Mouse (Mus musculus) CH12.LX (cell line): ENCODE results near the gene Anp32e. TPM values are rescaled to one million over a fixed set of nuclear protein-coding genes. Genes with fewer than 3 reads are reported as not detected.

Experiments used
- DNase-seq: peaks from one replicate; pipeline ENCODE4 v3.0.0-alpha.2; 2013; ENCODE audit errors: extremely low read depth
- H3K27ac ChIP-seq: 2 replicates; pipeline ENCODE4 v1.5.1; 2012; ENCODE audit warnings: low read depth, mild to moderate bottlenecking, control low read depth, moderate library complexity; ENCODE audit not compliant: insufficient read depth
- H3K27me3 ChIP-seq: replicated peaks from 2 replicates; pipeline ENCODE3; 2012; ENCODE audit warnings: inconsistent platforms
- H3K36me3 ChIP-seq, 2 experiments: replicated peaks in 1 of 2; 2 replicates each; pipeline versions ENCODE3 to v1.6.1; 2012; ENCODE audit warnings: inconsistent platforms in 1 of 2, low read length in 1 of 2, mild to moderate bottlenecking in 1 of 2, mixed read lengths in 1 of 2, moderate library complexity in 1 of 2; ENCODE audit not compliant: control insufficient read depth in 1 of 2, insufficient read depth in 1 of 2
- H3K4me1 ChIP-seq, 2 experiments: 2 replicates each; pipeline ENCODE4 v1.6.1; 2012; ENCODE audit warnings: inconsistent platforms in 1 of 2, moderate library complexity in 1 of 2; ENCODE audit not compliant: insufficient read depth in 2 of 2, control insufficient read depth in 1 of 2
- H3K4me2 ChIP-seq: 2 replicates; pipeline ENCODE4 v1.6.1; 2012; ENCODE audit warnings: low read depth, mild to moderate bottlenecking, control low read depth; ENCODE audit not compliant: poor library complexity, insufficient read depth, severe bottlenecking
- H3K4me3 ChIP-seq, 3 experiments: fragments of 150-350 bp in 1 of 3; sonication (generic) in 1 of 3; replicated peaks in 1 of 3; 2 replicates each; pipeline versions ENCODE3 to v1.5.1; 2011 to 2012; ENCODE audit warnings: low read depth in 2 of 3, low read length in 2 of 3, mild to moderate bottlenecking in 2 of 3, moderate library complexity in 2 of 3, control low read depth in 1 of 3, improper control_type of control experiment in 1 of 3, inconsistent platforms in 1 of 3, mixed read lengths in 1 of 3; ENCODE audit not compliant: poor library complexity in 1 of 3
- H3K79me2 ChIP-seq: replicated peaks from 2 replicates; pipeline ENCODE4 v1.6.1; 2012; ENCODE audit warnings: mild to moderate bottlenecking, moderate library complexity; ENCODE audit not compliant: control insufficient read depth, poor library complexity, insufficient read depth, severe bottlenecking; ENCODE audit errors: extremely low read depth
- H3K9ac ChIP-seq: 2 replicates; pipeline ENCODE4 v1.6.1; 2012; ENCODE audit warnings: low read depth, mild to moderate bottlenecking, control low read depth, moderate library complexity; ENCODE audit not compliant: insufficient read depth
- H3K9me3 ChIP-seq: replicated peaks from 2 replicates; pipeline ENCODE3; 2012; ENCODE audit warnings: low read length, inconsistent platforms, mixed read lengths
- BHLHE40 ChIP-seq: IDR thresholded peaks from 2 replicates; pipeline ENCODE4 v1.6.1; 2011; ENCODE audit warnings: mild to moderate bottlenecking, low read depth, low read length, improper control_type of control experiment
- CHD2 ChIP-seq: IDR thresholded peaks from 2 replicates; pipeline ENCODE4 v1.6.1; 2011; ENCODE audit warnings: low read length, improper control_type of control experiment
- CTCF ChIP-seq, 2 experiments: IDR thresholded peaks in 1 of 2; conservative IDR thresholded peaks in 1 of 2; 2 replicates each; pipeline ENCODE4 v1.5.1; 2011 to 2012; ENCODE audit warnings: low read depth in 2 of 2, low read length in 2 of 2, improper control_type of control experiment in 1 of 2, inconsistent platforms in 1 of 2, mild to moderate bottlenecking in 1 of 2, moderate library complexity in 1 of 2
- E2F4 ChIP-seq: IDR thresholded peaks from 2 replicates; pipeline ENCODE4 v1.6.1; 2011; ENCODE audit warnings: low read depth, low read length, improper control_type of control experiment; ENCODE audit not compliant: insufficient replicate concordance
- ELF1 ChIP-seq: IDR thresholded peaks from 2 replicates; pipeline ENCODE4 v1.6.1; 2014; ENCODE audit warnings: low read depth, mild to moderate bottlenecking, inconsistent platforms, low read length, improper control_type of control experiment
- EP300 ChIP-seq: IDR thresholded peaks from 2 replicates; pipeline ENCODE4 v1.6.1; 2011; ENCODE audit warnings: low read length, improper control_type of control experiment
- ETS1 ChIP-seq: conservative IDR thresholded peaks from 2 replicates; pipeline ENCODE4 v1.6.1; 2012; ENCODE audit warnings: low read depth, mild to moderate bottlenecking, inconsistent platforms, low read length, improper control_type of control experiment, moderate library complexity
- GABPA ChIP-seq: IDR thresholded peaks from 2 replicates; pipeline ENCODE4 v1.6.1; 2012; ENCODE audit warnings: low read depth, low read length, improper control_type of control experiment, inconsistent platforms; ENCODE audit not compliant: insufficient replicate concordance
- HCFC1 ChIP-seq: IDR thresholded peaks from 2 replicates; pipeline ENCODE4 v1.6.1; 2012; ENCODE audit warnings: low read depth, mild to moderate bottlenecking, inconsistent platforms, low read length, improper control_type of control experiment
- IRF4 ChIP-seq: IDR thresholded peaks from 2 replicates; pipeline ENCODE4 v1.6.1; 2014; ENCODE audit warnings: low read depth, mild to moderate bottlenecking, inconsistent platforms, low read length, improper control_type of control experiment
- JUN ChIP-seq: IDR thresholded peaks from 2 replicates; pipeline ENCODE4 v1.6.1; 2011; ENCODE audit warnings: low read depth, mild to moderate bottlenecking, low read length, improper control_type of control experiment, moderate library complexity; ENCODE audit not compliant: insufficient read depth
- JUND ChIP-seq: conservative IDR thresholded peaks from 2 replicates; pipeline ENCODE4 v1.6.1; 2011; ENCODE audit warnings: low read depth, low read length, improper control_type of control experiment
- KAT2A ChIP-seq: IDR thresholded peaks from 2 replicates; pipeline ENCODE4 v1.6.1; 2012; ENCODE audit warnings: low read length, improper control_type of control experiment, inconsistent platforms; ENCODE audit not compliant: insufficient replicate concordance
- MAZ ChIP-seq: IDR thresholded peaks from 2 replicates; pipeline ENCODE4 v1.6.1; 2012; ENCODE audit warnings: low read depth, mild to moderate bottlenecking, inconsistent platforms, low read length, improper control_type of control experiment, moderate library complexity
- MEF2A ChIP-seq: IDR thresholded peaks from 2 replicates; pipeline ENCODE4 v1.6.1; 2014; ENCODE audit warnings: low read depth, mild to moderate bottlenecking, inconsistent platforms, low read length, improper control_type of control experiment, borderline replicate concordance
- MXI1 ChIP-seq: IDR thresholded peaks from 2 replicates; pipeline ENCODE4 v1.6.1; 2011; ENCODE audit warnings: mild to moderate bottlenecking, low read depth, low read length, improper control_type of control experiment
- MYC ChIP-seq: IDR thresholded peaks from 2 replicates; pipeline ENCODE4 v1.6.1; 2011; ENCODE audit warnings: low read depth, mild to moderate bottlenecking, improper control_type of control experiment, low read length
- NELFE ChIP-seq: IDR thresholded peaks from 2 replicates; pipeline ENCODE4 v1.6.1; 2011; ENCODE audit warnings: low read depth, low read length, improper control_type of control experiment
- PAX5 ChIP-seq: IDR thresholded peaks from 2 replicates; pipeline ENCODE4 v1.6.1; 2012; ENCODE audit warnings: low read length, inconsistent platforms, mixed read lengths
- POLR2A ChIP-seq: IDR thresholded peaks from 2 replicates; pipeline ENCODE4 v1.6.1; 2011; ENCODE audit warnings: low read depth, mild to moderate bottlenecking, improper control_type of control experiment, low read length
- RCOR1 ChIP-seq: conservative IDR thresholded peaks from 2 replicates; pipeline ENCODE4 v1.6.1; 2012; ENCODE audit warnings: low read depth, mild to moderate bottlenecking, inconsistent platforms, low read length, improper control_type of control experiment
- SIN3A ChIP-seq: IDR thresholded peaks from 2 replicates; pipeline ENCODE4 v1.6.1; 2012; ENCODE audit warnings: low read length, improper control_type of control experiment, inconsistent platforms
- TBP ChIP-seq: conservative IDR thresholded peaks from 2 replicates; pipeline ENCODE4 v1.6.1; 2011; ENCODE audit warnings: low read depth, low read length, improper control_type of control experiment
- TCF12 ChIP-seq: IDR thresholded peaks from 2 replicates; pipeline ENCODE4 v1.6.1; 2014; ENCODE audit warnings: low read depth, mild to moderate bottlenecking, inconsistent platforms, low read length, improper control_type of control experiment
- USF1 ChIP-seq: IDR thresholded peaks from 2 replicates; pipeline ENCODE4 v1.6.1; 2014; ENCODE audit warnings: low read depth, mild to moderate bottlenecking, inconsistent platforms, low read length, improper control_type of control experiment
- ZC3H11A ChIP-seq: IDR thresholded peaks from 2 replicates; pipeline ENCODE4 v1.6.1; 2012; ENCODE audit warnings: low read depth, mild to moderate bottlenecking, inconsistent platforms, low read length, improper control_type of control experiment
- ZKSCAN1 ChIP-seq: IDR thresholded peaks from 2 replicates; pipeline ENCODE4 v1.6.1; 2012; ENCODE audit warnings: low read depth, inconsistent platforms, low read length, improper control_type of control experiment, borderline replicate concordance
- ZMIZ1 ChIP-seq: IDR thresholded peaks from 2 replicates; pipeline ENCODE4 v1.6.1; 2012; ENCODE audit warnings: low read depth, mild to moderate bottlenecking, inconsistent platforms, low read length, improper control_type of control experiment
- ZNF384 ChIP-seq: IDR thresholded peaks from 2 replicates; pipeline ENCODE4 v1.6.1; 2012; ENCODE audit warnings: low read depth, low read length, improper control_type of control experiment, inconsistent platforms
- dilution Hi-C: fragments of 300-500 bp; cut with MboI; formaldehyde crosslinking; loops from 2 replicates; pipeline ENCODE4 v1.14.3; 2020; ENCODE audit warnings: low sequenced_read_pairs; ENCODE audit not compliant: extremely low pct_unique_long_range_greater_than_20kb, extremely low pct_ligation_motif_present
- in situ Hi-C: fragments of 300-500 bp; cut with MboI; formaldehyde crosslinking; loops from 3 replicates; pipeline ENCODE4 v1.14.3; 2019; ENCODE audit warnings: low sequenced_read_pairs, low pct_ligation_motif_present, low pct_unique_long_range_greater_than_20kb, mixed read lengths
- polyA plus RNA-seq: library from polyadenylated mRNA; unstranded; fragments of >175 nt; gene quantifications from 2 replicates; pipeline ENCODE4 v1.2.1, GENCODE M21; 2012; ENCODE audit warnings: low read depth; ENCODE audit not compliant: insufficient read length
- total RNA-seq, 2 experiments: library from RNA; depleted of rRNA; stranded (reverse); fragments of 300-350 nt in 1 of 2; fragments of >200 nt in 1 of 2; gene quantifications; 2 replicates each; pipeline ENCODE4 v1.2.3; 2012 to 2014

Gene Anp32e
- total and polyA plus RNA-seq, 3 experiments: 74.2 to 439 (median 85.2) TPM

DNA sequence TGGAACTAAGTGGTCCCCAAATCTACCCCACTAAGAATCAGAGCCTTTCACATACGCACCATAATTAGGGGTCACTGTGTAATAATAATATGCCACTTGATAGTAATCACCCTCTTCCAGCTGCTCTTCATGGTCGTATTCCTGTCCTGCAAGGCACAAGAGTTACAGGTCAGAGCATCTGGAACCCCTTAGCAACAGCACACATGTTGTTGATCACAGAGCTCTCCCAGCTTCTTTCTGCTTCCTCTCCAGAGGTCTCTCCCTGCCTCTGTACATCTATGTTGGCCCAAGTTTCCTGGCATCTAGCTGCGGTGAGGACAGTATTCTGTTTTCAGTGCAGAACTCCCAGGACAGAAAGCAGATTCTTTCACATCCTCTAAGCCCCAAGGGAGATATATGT, 39.4 kb upstream of the Anp32e start:
- no peak for DNase-seq
- H3K27me3 ChIP-seq: no peaks in the 10 kb centered on the region
- no peak overlapping the region for H3K27ac ChIP-seq
- H3K4me1 ChIP-seq: peaks cover 12 to 50% of the 10 kb centered on the region in 2 experiments; a peak in 3 of 4 replicates
- TF ChIP-seq JUN (no peak), POLR2A (no peak), RCOR1 (no peak), ZKSCAN1 (no peak), IRF4 (no peak), MEF2A (no peak), TBP (no peak), GABPA (no peak), MXI1 (no peak)
- H3K4me2 ChIP-seq: no peak overlapping the region
- H3K9ac ChIP-seq: no peak overlapping the region
- in situ Hi-C loops (no loop called here), dilution Hi-C loops (no loop called here)
- peaks cover 12% of the 10 kb centered on the region for H3K79me2 ChIP-seq
- no peak overlapping the region for H3K4me3 ChIP-seq
- H3K36me3 ChIP-seq: peaks cover 18 to 49% of the 10 kb centered on the region in 2 experiments
- H3K9me3 ChIP-seq: no peaks in the 10 kb centered on the region

- Histone ChIP-seq H3K9me3 (no peaks in the 10 kb centered on the region), H3K4me3 (peak within 1 kb of the TSS; percentile 51 to 54 (median 53)), H3K27ac (peak within 1 kb of the TSS; percentile 59; the same call in 1 of the 2 replicates), H3K79me2 (peaks cover 16% of the 10 kb centered on the region), H3K36me3 (peaks cover 18 to 40% of the 10 kb centered on the region in 2 experiments), H3K4me2 (peak within 1 kb of the TSS; percentile 93), H3K27me3 (no peaks in the 10 kb centered on the region), H3K9ac (peak within 1 kb of the TSS; percentile 56), H3K4me1 (peaks cover 18 to 61% of the 10 kb centered on the region in 2 experiments)
- in situ Hi-C loops: no loop called here
- dilution Hi-C loops: no loop called here
- DNase-seq: peak; percentile 89
- TF ChIP-seq SIN3A (0 out of 2 replicates have a peak, but pooled peaks have one; percentile 41), TCF12 (peak; percentile 32; the same call in 1 of the 2 replicates), JUND (no peak), HCFC1 (no peak), BHLHE40 (no peak), GABPA (no peak), CTCF (conservative IDR thresholded peaks at IDR 0.05 in 1 of 2, IDR thresholded peaks at IDR 0.05 in 1 of 2; ENCODE audit: low read depth in 2 of 2, low read length in 2 of 2) (no peak), TBP (peak; percentile 61; the same call in 1 of the 2 replicates), KAT2A (peak; percentile 62; the same call in 1 of the 2 replicates), NELFE (peak; percentile 39; the same call in 1 of the 2 replicates), PAX5 (no peak), MEF2A (0 out of 2 replicates have a peak, but pooled peaks have one; percentile 7), EP300 (peak; percentile 49), ETS1 (no peak), MAZ (no peak), CHD2 (no peak), E2F4 (no peak; the same call in 1 of the 2 replicates), ZNF384 (no peak), ZC3H11A (no peak), ELF1 (peak; percentile 59; the same call in 1 of the 2 replicates), ZMIZ1 (no peak), USF1 (no peak), POLR2A (peak; percentile 59), IRF4 (peak; percentile 50), MYC (no peak)
Measured at GRCm38 (mm10) chr3:95891211-95892065, 37.6 kb upstream of the Anp32e start, which contains the start of gene BC028528. Gene BC028528 (minus strand): TSS chr3:95892005.
